In genomic region chr8:95332437-95333199, GRCm38 (mm10) we compare ENCODE assay signal across 8 mouse cellular contexts. TPM values are rescaled to one million over a fixed set of nuclear protein-coding genes. Genes with fewer than 3 reads are reported as not detected.
DNase-seq lines count a peak whose midpoint lies in the region; ATAC-seq lines count a peak whose summit lies in the region.

No protein-coding gene starts in this region.

- peak; percentile 43 for ATAC-seq in kidney, embryonic 14.5 days (ENCODE audit: low FRiP score, low TSS enrichment)
- ATAC-seq in hindbrain, embryonic 13.5 days (ENCODE audit: low FRiP score): no peak
- no peak for ATAC-seq in midbrain, embryonic 15.5 days (replicated peaks)

- WGBS in kidney, embryonic 14.5 days: 20% methylated on average over 21 of the region's 21 CpGs
- WGBS in hindbrain, embryonic 13.5 days: 24% methylated on average over 21 of the region's 21 CpGs
- 23% methylated on average over 21 of the region's 21 CpGs for WGBS in midbrain, embryonic 15.5 days

- H3K27ac ChIP-seq in kidney, embryonic 14.5 days (ENCODE audit: low read depth, low read length): peak overlapping the region; percentile 99
- H3K27ac ChIP-seq in hindbrain, embryonic 13.5 days: peak overlapping the region; percentile 97
- H3K27ac ChIP-seq in midbrain, embryonic 15.5 days: peak overlapping the region; percentile 94

- peak overlapping the region; percentile 87 for H3K4me3 ChIP-seq in kidney, embryonic 14.5 days (ENCODE audit: low read length)
- peak overlapping the region; percentile 85 for H3K4me3 ChIP-seq in hindbrain, embryonic 13.5 days
- peak overlapping the region; percentile 77 for H3K4me3 ChIP-seq in midbrain, embryonic 15.5 days

- peaks cover 12% of the 10 kb centered on the region for H3K4me1 ChIP-seq in kidney, embryonic 14.5 days (ENCODE audit: control insufficient read depth, insufficient read depth, low read length)
- peaks cover 40% of the 10 kb centered on the region for H3K4me1 ChIP-seq in hindbrain, embryonic 13.5 days (replicated peaks)
- peaks cover 26% of the 10 kb centered on the region for H3K4me1 ChIP-seq in midbrain, embryonic 15.5 days

- DNase-seq in kidney, adult 11 months: no peak
- peak; percentile 48 for DNase-seq in adipocyte (ENCODE audit: low spot score)
- DNase-seq in right cerebral cortex, postnatal 14 days: no peak
- DNase-seq in layer of hippocampus, adult 8-10 months (ENCODE audit: low spot score in 2 of 2): no peak
- DNase-seq in spleen, postnatal 14 days (ENCODE audit: low spot score in 2 of 2): no peak

- H3K27me3 ChIP-seq in kidney, embryonic 14.5 days (ENCODE audit: control insufficient read depth, insufficient read depth, low read length): no peaks in the 10 kb centered on the region
- no peaks in the 10 kb centered on the region for H3K27me3 ChIP-seq in hindbrain, embryonic 13.5 days
- H3K27me3 ChIP-seq in midbrain, embryonic 15.5 days (replicated peaks): no peaks in the 10 kb centered on the region

- peak overlapping the region; percentile 85 for H3K4me2 ChIP-seq in kidney, embryonic 14.5 days (replicated peaks; ENCODE audit: low read depth, low read length)
- peak overlapping the region; percentile 74 for H3K4me2 ChIP-seq in hindbrain, embryonic 13.5 days
- peak overlapping the region; percentile 71 for H3K4me2 ChIP-seq in midbrain, embryonic 15.5 days

- no peaks in the 10 kb centered on the region for H3K9me3 ChIP-seq in kidney, embryonic 14.5 days (ENCODE audit: control insufficient read depth, low read length)
- no peaks in the 10 kb centered on the region for H3K9me3 ChIP-seq in hindbrain, embryonic 13.5 days
- no peaks in the 10 kb centered on the region for H3K9me3 ChIP-seq in midbrain, embryonic 15.5 days

- peak overlapping the region; percentile 93; the same call in 1 of the 2 replicates for H3K9ac ChIP-seq in kidney, embryonic 14.5 days (ENCODE audit: low read depth, low read length)
- peak overlapping the region; percentile 99 for H3K9ac ChIP-seq in hindbrain, embryonic 13.5 days
- H3K9ac ChIP-seq in midbrain, embryonic 15.5 days: peak overlapping the region; percentile 83

- peaks cover 34% of the 10 kb centered on the region for H3K36me3 ChIP-seq in kidney, embryonic 14.5 days (ENCODE audit: control insufficient read depth, insufficient read depth, low read length)
- H3K36me3 ChIP-seq in hindbrain, embryonic 13.5 days: peaks cover 36% of the 10 kb centered on the region
- H3K36me3 ChIP-seq in midbrain, embryonic 15.5 days (replicated peaks): peaks cover 23% of the 10 kb centered on the region

RNA-seq across cellular contexts. Expression of gene Usb1, which starts 0.5 kb away (rescaled TPM):
- 43.4 and 50.9 TPM in 2 replicates for polyA plus RNA-seq in kidney, embryonic 14.5 days (2014; fragmentation: Nextera tagmentation; extraction: Ambion mirVana)
- 35.1 and 37.8 TPM in 2 replicates for polyA plus RNA-seq in hindbrain, embryonic 13.5 days (2015; fragmentation: Nextera tagmentation; extraction: Ambion mirVana)
- polyA plus RNA-seq in midbrain, embryonic 15.5 days (2015; fragmentation: Nextera tagmentation; extraction: Ambion mirVana): 37.4 and 38.4 TPM in 2 replicates
- 10 to 100 TPM in 3 of 4 experiments, 1 to 10 TPM in 1; 9.8 to 16.5 (median 12.9) TPM for total RNA-seq in layer of hippocampus, adult 8-10 months (2022)

RNA-seq across cellular contexts. Expression of gene Zfp319, which starts 0.9 kb away (rescaled TPM):
- 6.6 and 8.7 TPM in 2 replicates for polyA plus RNA-seq in kidney, embryonic 14.5 days (2014; fragmentation: Nextera tagmentation; extraction: Ambion mirVana)
- 16.6 and 17.4 TPM in 2 replicates for polyA plus RNA-seq in hindbrain, embryonic 13.5 days (2015; fragmentation: Nextera tagmentation; extraction: Ambion mirVana)
- polyA plus RNA-seq in midbrain, embryonic 15.5 days (2015; fragmentation: Nextera tagmentation; extraction: Ambion mirVana): 19.0 and 19.1 TPM in 2 replicates
- total RNA-seq in layer of hippocampus, adult 8-10 months (2022): 10 to 100 TPM; 14.7 to 16.9 (median 15.8) TPM

RNA-seq across cellular contexts. Expression of gene Mmp15, which starts 19.4 kb away (rescaled TPM):
- 10.9 and 16.1 TPM in 2 replicates for polyA plus RNA-seq in kidney, embryonic 14.5 days (2014; fragmentation: Nextera tagmentation; extraction: Ambion mirVana)
- polyA plus RNA-seq in hindbrain, embryonic 13.5 days (2015; fragmentation: Nextera tagmentation; extraction: Ambion mirVana): 17.4 and 18.4 TPM in 2 replicates
- polyA plus RNA-seq in midbrain, embryonic 15.5 days (2015; fragmentation: Nextera tagmentation; extraction: Ambion mirVana): 18.1 and 18.7 TPM in 2 replicates
- 10 to 100 TPM; 13.6 to 14.9 (median 14.8) TPM for total RNA-seq in layer of hippocampus, adult 8-10 months (2022)

RNA-seq across cellular contexts. Expression of gene Tepp, which starts 22.3 kb away (rescaled TPM):
- polyA plus RNA-seq in kidney, embryonic 14.5 days (2014; fragmentation: Nextera tagmentation; extraction: Ambion mirVana): 0.43 TPM in 1 of 2 replicates, not detected in the other
- polyA plus RNA-seq in hindbrain, embryonic 13.5 days (2015; fragmentation: Nextera tagmentation; extraction: Ambion mirVana): 0.94 and 2.1 TPM in 2 replicates
- 1.8 and 2.2 TPM in 2 replicates for polyA plus RNA-seq in midbrain, embryonic 15.5 days (2015; fragmentation: Nextera tagmentation; extraction: Ambion mirVana)
- total RNA-seq in layer of hippocampus, adult 8-10 months (2022): not detected

RNA-seq across cellular contexts. Expression of gene Cngb1, which starts 26.2 kb away (rescaled TPM):
- 0.60 and 1.2 TPM in 2 replicates for polyA plus RNA-seq in kidney, embryonic 14.5 days (2014; fragmentation: Nextera tagmentation; extraction: Ambion mirVana)
- 0.45 and 0.48 TPM in 2 replicates for polyA plus RNA-seq in hindbrain, embryonic 13.5 days (2015; fragmentation: Nextera tagmentation; extraction: Ambion mirVana)
- polyA plus RNA-seq in midbrain, embryonic 15.5 days (2015; fragmentation: Nextera tagmentation; extraction: Ambion mirVana): 0.57 and 0.58 TPM in 2 replicates
- under 1 TPM; 0.61 to 0.93 (median 0.63) TPM for total RNA-seq in layer of hippocampus, adult 8-10 months (2022)
